Mouse (Mus musculus) activated CD4-positive, CD25-positive, alpha-beta regulatory T cell, adult 4 months (primary cell): ENCODE results near the gene Plcd3. TPM values are rescaled to one million over a fixed set of nuclear protein-coding genes. Genes with fewer than 3 reads are reported as not detected.

ENCODE experiments used
- ATAC-seq: one replicate; pipeline ENCODE4 v1.8.0; 2017
- polyA plus RNA-seq, 2 experiments: library from polyadenylated mRNA; unstranded; fragments of 100-300 nt; shearing (Covaris generic); gene quantifications; one replicate each; pipeline ENCODE4 v1.2.1; 2017

Gene Plcd3
- polyA plus RNA-seq, 2 experiments from 2014 or later: 0.20 TPM; not detected in 1

- ATAC-seq: no peak
Observed at GRCm38 (mm10) chr11:103116959-103117590, 15.6 kb upstream of the Plcd3 start.

GRCm38 (mm10) chr11:103116008-103116818 is 14.8 kb upstream of the Plcd3 start, which contains the start of gene Hexim1:
Hexim1 (plus strand) TSS chr11:103116231.
- ATAC-seq: peak; percentile 92

GRCm38 (mm10) chr11:103115163-103116007 is 13.9 kb upstream of the Plcd3 start:
- peak; percentile 36 for ATAC-seq

GRCm38 (mm10) chr11:103114270-103114943 is 12.9 kb upstream of the Plcd3 start:
- ATAC-seq: no peak

- no peak for ATAC-seq
Observed at GRCm38 (mm10) chr11:103113771-103114170, 12.3 kb upstream of the Plcd3 start.

- ATAC-seq: no peak
Observed at GRCm38 (mm10) chr11:103113005-103113404, 11.5 kb upstream of the Plcd3 start.

GRCm38 (mm10) chr11:103112552-103112912 is 11.1 kb upstream of the Plcd3 start:
- ATAC-seq: no peak

- no peak for ATAC-seq
Observed at GRCm38 (mm10) chr11:103111881-103112551, 10.6 kb upstream of the Plcd3 start.

- ATAC-seq: no peak
Observed at GRCm38 (mm10) chr11:103111301-103111700, 9.8 kb upstream of the Plcd3 start.

- no peak for ATAC-seq
Observed at GRCm38 (mm10) chr11:103106386-103106785, 4.9 kb upstream of the Plcd3 start.

- ATAC-seq: no peak
Observed at GRCm38 (mm10) chr11:103105810-103106209, 4.4 kb upstream of the Plcd3 start.

GRCm38 (mm10) chr11:103105180-103105725 is 3.8 kb upstream of the Plcd3 start:
- ATAC-seq: no peak

GRCm38 (mm10) chr11:103104469-103104868 is 3.0 kb upstream of the Plcd3 start:
- no peak for ATAC-seq

- no peak for ATAC-seq
Observed at GRCm38 (mm10) chr11:103103621-103104020, 2.2 kb upstream of the Plcd3 start.

- peak; percentile 98 for ATAC-seq
Observed at GRCm38 (mm10) chr11:103102725-103103349, 1.4 kb upstream of the Plcd3 start.

GRCm38 (mm10) chr11:103101866-103102501 is 526 bp upstream of the Plcd3 start:
- no peak for ATAC-seq

- ATAC-seq: no peak
Observed at GRCm38 (mm10) chr11:103100361-103100760, 1.1 kb downstream of the Plcd3 start.

GRCm38 (mm10) chr11:103099352-103099940 is 2.0 kb downstream of the Plcd3 start:
- no peak for ATAC-seq

- ATAC-seq: no peak
Observed at GRCm38 (mm10) chr11:103098531-103099190, 2.8 kb downstream of the Plcd3 start.
